ENCODE assay signal across 20 mouse cellular contexts in the genomic region with DNA sequence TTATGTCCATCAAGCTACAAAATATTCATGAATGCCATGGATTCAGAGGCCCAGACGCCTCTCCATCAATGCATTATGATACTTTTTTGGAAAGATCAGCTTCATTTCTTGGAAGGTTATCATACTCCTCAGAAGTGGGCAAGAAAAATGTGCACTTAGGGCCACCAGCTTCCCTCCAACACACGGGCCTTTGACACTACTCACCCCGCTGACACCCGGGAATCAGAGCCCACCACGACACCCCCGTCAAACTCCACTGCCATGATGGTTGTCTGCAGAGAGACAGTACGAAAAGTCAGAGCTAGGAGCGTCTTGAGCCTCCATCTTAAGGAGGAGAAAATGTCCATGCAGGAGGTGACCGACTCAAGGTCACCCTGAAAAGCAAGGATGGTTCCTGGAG. TPM values are rescaled to one million over a fixed set of nuclear protein-coding genes. Genes with fewer than 3 reads are reported as not detected.
"Had no signal": no experiment of that assay in that cellular context is flagged by ENCODE, and none has a peak within 500 bp of the region (broad histone marks: within the 10 kb centered on the region; RNA-seq: fewer than 3 reads in every experiment).

No protein-coding gene starts in this region.

- H3K9me3 ChIP-seq: midbrain, embryonic 10.5 days; midbrain, embryonic 12.5 days; neural tube, embryonic 13.5 days; neural tube, embryonic 15.5 days; stomach, embryonic 15.5 days had no signal

- H3K4me2 ChIP-seq: lung, embryonic 14.5 days; midbrain, embryonic 12.5 days; neural tube, embryonic 13.5 days; neural tube, embryonic 15.5 days had no signal

- H3K4me3 ChIP-seq: midbrain, embryonic 10.5 days; midbrain, embryonic 12.5 days; myocyte; neural tube, embryonic 13.5 days; neural tube, embryonic 15.5 days; stomach, embryonic 15.5 days had no signal

- H3K9ac ChIP-seq: lung, embryonic 14.5 days; midbrain, embryonic 12.5 days; neural tube, embryonic 13.5 days; neural tube, embryonic 15.5 days; stomach, embryonic 15.5 days had no signal

- H3K27ac ChIP-seq: midbrain, embryonic 10.5 days; midbrain, embryonic 12.5 days; neural tube, embryonic 13.5 days; neural tube, embryonic 15.5 days; stomach, embryonic 15.5 days; stomach, postnatal 0 days had no signal

- H3K36me3 ChIP-seq: midbrain, embryonic 10.5 days; midbrain, embryonic 12.5 days; neural tube, embryonic 13.5 days; neural tube, embryonic 15.5 days; stomach, embryonic 15.5 days had no signal

- DNase-seq: lung, adult 18-20 months; lung, embryonic 14.5 days; lung, postnatal 10 days; lung, postnatal 4 days; midbrain, embryonic 14.5 days; retina, postnatal 1 day; right cerebral cortex, adult 18-20 months; right cerebral cortex, postnatal 25 days; right cerebral cortex, postnatal 4 days; thymus, adult 2 months; thymus, postnatal 25 days; thymus, postnatal 4 days had no signal

RNA-seq across cellular contexts. Expression of a gene that starts 32.7 kb away (rescaled TPM):
- polyA plus RNA-seq: myocyte; neural tube, embryonic 11.5 days; neural tube, embryonic 13.5 days had no signal
